Mouse (Mus musculus) heart, postnatal 0 days (tissue): ENCODE data around the gene Med13l.

Experiments
- CTCF ChIP-seq: IDR thresholded peaks from 2 replicates; pipeline ENCODE4 v1.5.1; 2016; ENCODE audit warnings: antibody characterized with exemption, control low read depth, low read depth
- EP300 ChIP-seq: IDR thresholded peaks from 2 replicates; pipeline ENCODE4 v1.6.1; 2016; ENCODE audit warnings: antibody characterized with exemption, low read depth

DNA sequence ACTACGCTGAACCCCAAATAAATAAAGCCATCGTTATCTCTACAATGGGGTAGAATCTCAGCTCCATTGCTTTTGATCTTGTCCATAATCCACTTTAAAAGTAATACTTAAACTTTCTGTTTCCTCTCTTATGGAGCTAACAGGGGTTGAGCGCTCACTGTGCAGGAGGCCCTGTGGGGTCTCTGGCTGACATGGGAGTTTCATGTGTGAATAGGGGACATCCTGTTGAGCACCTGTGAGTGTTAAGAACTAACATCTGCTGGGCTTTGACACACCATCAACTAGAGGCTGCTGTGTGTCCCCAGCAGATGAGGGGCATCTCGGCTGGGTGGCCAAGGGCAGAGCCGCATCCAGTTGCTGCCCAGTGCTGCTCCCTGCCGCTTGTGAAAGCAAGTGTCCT, 157.6 kb downstream of the Med13l start:
- TF ChIP-seq CTCF (no peak), EP300 (no peak)
